Mouse (Mus musculus) forebrain, embryonic 11.5 days (tissue): ENCODE data around the gene Grasp. TPM values are rescaled to one million over a fixed set of nuclear protein-coding genes. Genes with fewer than 3 reads are reported as not detected.

ENCODE experiments used
- ATAC-seq: fragments of 200-750 bp; cut with Nextera tagmentation; replicated peaks from 2 replicates; pipeline ENCODE4 v1.8.0; 2017; ENCODE audit warnings: moderate TSS enrichment; ENCODE audit not compliant: low FRiP score
- DNase-seq: peaks from one replicate; pipeline ENCODE4 v3.0.0-alpha.2; 2017; ENCODE audit warnings: low spot score
- H3K27ac ChIP-seq: fragments of 300-500 bp; sonication (generic); 2 replicates; pipeline ENCODE4 v1.5.1; 2014; ENCODE audit warnings: low read depth, low read length
- H3K27me3 ChIP-seq: fragments of 300-500 bp; sonication (generic); 2 replicates; pipeline ENCODE4 v1.6.1; 2014; ENCODE audit warnings: mild to moderate bottlenecking, low read length, mixed read lengths; ENCODE audit not compliant: control insufficient read depth, insufficient read depth
- H3K36me3 ChIP-seq: fragments of 300-500 bp; sonication (generic); 2 replicates; pipeline ENCODE4 v1.6.1; 2014; ENCODE audit warnings: mild to moderate bottlenecking, low read length, moderate library complexity, mixed read lengths; ENCODE audit not compliant: control insufficient read depth, insufficient read depth
- H3K4me1 ChIP-seq: fragments of 300-500 bp; sonication (generic); replicated peaks from 2 replicates; pipeline ENCODE4 v1.6.1; 2014; ENCODE audit warnings: low read length, mixed read lengths; ENCODE audit not compliant: control insufficient read depth, insufficient read depth
- H3K4me2 ChIP-seq: fragments of 300-500 bp; sonication (generic); 2 replicates; pipeline ENCODE4 v1.6.1; 2014; ENCODE audit warnings: low read depth, mild to moderate bottlenecking, low read length, moderate library complexity, mixed read lengths; ENCODE audit not compliant: severe bottlenecking
- H3K4me3 ChIP-seq: fragments of 300-500 bp; sonication (generic); 2 replicates; pipeline ENCODE4 v1.5.1; 2014; ENCODE audit warnings: low read depth, low read length
- H3K9ac ChIP-seq: fragments of 300-500 bp; sonication (generic); 2 replicates; pipeline ENCODE4 v1.6.1; 2014; ENCODE audit warnings: low read length
- H3K9me3 ChIP-seq: fragments of 300-500 bp; sonication (generic); 2 replicates; pipeline ENCODE4 v1.6.1; 2016; ENCODE audit warnings: low read length, mixed read lengths; ENCODE audit not compliant: control insufficient read depth
- WGBS: fragments of 180-500 bp; shearing (Covaris S2); extraction: QIAGEN DNeasy Blood & Tissue Kit; methylation state at CpG from one replicate; pipeline ENCODE4 v1.1.7; 2014; 5-methylcytosine and 5-hydroxymethylcytosine counted together
- polyA plus RNA-seq: library from polyadenylated mRNA; unstranded; fragments of >200 nt; fragmentation: Nextera tagmentation; extraction: Ambion mirVana; gene quantifications from 2 replicates; pipeline ENCODE4 v1.2.1, GENCODE M21; 2014

Gene Grasp
- polyA plus RNA-seq, 1 experiment from 2014 or later: 4.6 TPM

GRCm38 (mm10) chr15:101181106-101181466 lies 42.9 kb upstream of the Grasp start:
- 18% methylated on average over 5 of the region's 5 CpGs for WGBS
- ATAC-seq (no peak), DNase-seq (no peak)
- Histone ChIP-seq H3K4me2 (no peak overlapping the region), H3K27me3 (no peaks in the 10 kb centered on the region), H3K4me3 (no peak overlapping the region), H3K9me3 (no peaks in the 10 kb centered on the region), H3K4me1 (peaks cover 18% of the 10 kb centered on the region; the same call in 1 of the 2 replicates), H3K36me3 (peaks cover 5% of the 10 kb centered on the region), H3K27ac (no peak overlapping the region), H3K9ac (no peak overlapping the region)

GRCm38 (mm10) chr15:101181500-101181899 lies 42.5 kb upstream of the Grasp start:
- no peaks in the 10 kb centered on the region for H3K27me3 ChIP-seq
- H3K4me2 ChIP-seq: no peak overlapping the region
- H3K36me3 ChIP-seq: peaks cover 5% of the 10 kb centered on the region
- ATAC-seq (no peak), DNase-seq (no peak)
- H3K27ac ChIP-seq: no peak overlapping the region
- H3K4me1 ChIP-seq: peaks cover 15% of the 10 kb centered on the region; the same call in 1 of the 2 replicates
- H3K9me3 ChIP-seq: no peaks in the 10 kb centered on the region
- H3K9ac ChIP-seq: no peak overlapping the region
- 17% methylated on average over 4 of the region's 4 CpGs for WGBS
- H3K4me3 ChIP-seq: no peak overlapping the region

GRCm38 (mm10) chr15:101182676-101183075 lies 41.3 kb upstream of the Grasp start:
- DNase-seq (no peak), ATAC-seq (no peak)
- Histone ChIP-seq H3K4me2 (no peak overlapping the region), H3K27me3 (no peaks in the 10 kb centered on the region), H3K4me1 (peaks cover 9% of the 10 kb centered on the region; the same call in 1 of the 2 replicates), H3K4me3 (no peak overlapping the region), H3K9me3 (no peaks in the 10 kb centered on the region), H3K27ac (no peak overlapping the region), H3K36me3 (peaks cover 5% of the 10 kb centered on the region), H3K9ac (no peak overlapping the region)
- 80% methylated on average over 5 of the region's 5 CpGs for WGBS

DNA sequence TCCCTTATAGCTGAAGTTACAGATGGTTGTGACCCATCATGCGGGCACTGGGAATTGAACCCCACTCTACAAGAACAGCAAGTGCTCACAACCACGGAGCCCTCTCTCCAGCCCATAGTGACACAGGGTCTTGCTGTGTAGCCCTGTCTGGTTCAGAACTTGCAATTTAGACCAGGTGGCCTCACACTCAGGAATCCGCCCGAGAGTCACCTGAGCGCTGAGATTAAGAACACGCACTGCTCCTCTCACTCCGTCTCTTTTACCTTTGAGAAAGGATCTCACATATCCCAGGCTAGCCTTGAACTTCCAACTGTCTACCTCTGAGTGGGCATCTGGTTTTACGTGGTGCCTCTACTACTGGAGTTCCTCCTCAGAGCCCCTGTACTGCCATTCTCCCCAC lies 39.7 kb upstream of the Grasp start:
- WGBS: 96% methylated on average over 8 of the region's 8 CpGs

GRCm38 (mm10) chr15:101185549-101185948 lies 38.4 kb upstream of the Grasp start:
- Histone ChIP-seq H3K27ac (no peak overlapping the region), H3K9ac (no peak overlapping the region), H3K4me2 (no peak overlapping the region), H3K36me3 (peaks cover 5% of the 10 kb centered on the region), H3K4me1 (peaks cover 8% of the 10 kb centered on the region; the same call in 1 of the 2 replicates), H3K4me3 (no peak overlapping the region), H3K9me3 (no peaks in the 10 kb centered on the region), H3K27me3 (no peaks in the 10 kb centered on the region)
- 94% methylated on average over 3 of the region's 3 CpGs for WGBS
- DNase-seq (no peak), ATAC-seq (no peak)

More for the DNA sequence above, 39.7 kb upstream of the Grasp start:
- ATAC-seq (no peak), DNase-seq (no peak)
- H3K9me3 ChIP-seq: no peaks in the 10 kb centered on the region
- no peak overlapping the region for H3K4me3 ChIP-seq
- no peak overlapping the region for H3K4me2 ChIP-seq
- no peak overlapping the region for H3K9ac ChIP-seq
- H3K36me3 ChIP-seq: peaks cover 5% of the 10 kb centered on the region
- peaks cover 9% of the 10 kb centered on the region; the same call in 1 of the 2 replicates for H3K4me1 ChIP-seq
- H3K27me3 ChIP-seq: no peaks in the 10 kb centered on the region
- no peak overlapping the region for H3K27ac ChIP-seq

DNA sequence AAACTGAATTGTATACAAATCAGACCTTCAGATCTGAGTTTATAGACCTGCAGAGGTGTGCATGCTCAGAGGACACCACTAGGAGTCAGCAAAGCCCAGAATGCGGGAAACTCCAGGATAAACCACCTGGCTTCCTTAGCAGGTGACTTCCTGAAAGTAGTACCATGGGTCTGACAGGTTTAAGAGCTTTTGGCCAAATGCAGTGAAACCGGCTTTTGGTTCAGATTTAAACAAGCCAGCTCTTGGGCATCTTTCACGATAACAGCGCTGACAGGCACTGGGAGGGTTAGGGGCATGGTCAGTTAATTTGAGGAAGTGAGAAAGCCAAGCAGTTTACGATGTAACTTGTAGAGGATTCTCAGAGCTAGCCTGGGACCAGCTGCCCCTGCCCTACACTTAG lies 36.1 kb upstream of the Grasp start:
- Histone ChIP-seq H3K9me3 (no peaks in the 10 kb centered on the region), H3K36me3 (peaks cover 5% of the 10 kb centered on the region), H3K27me3 (no peaks in the 10 kb centered on the region), H3K27ac (no peak overlapping the region), H3K4me3 (no peak overlapping the region), H3K4me2 (no peak overlapping the region), H3K9ac (no peak overlapping the region), H3K4me1 (peaks cover 18% of the 10 kb centered on the region; the same call in 1 of the 2 replicates)
- ATAC-seq (no peak), DNase-seq (no peak)
- 84% methylated on average over 5 of the region's 5 CpGs for WGBS

- 80% methylated on average over 10 of the region's 10 CpGs for WGBS
- peaks cover 18% of the 10 kb centered on the region; the same call in 1 of the 2 replicates for H3K4me1 ChIP-seq
- H3K4me3 ChIP-seq: no peak overlapping the region
- H3K4me2 ChIP-seq: no peak overlapping the region
- no peaks in the 10 kb centered on the region for H3K27me3 ChIP-seq
- no peak for ATAC-seq
- no peak overlapping the region for H3K27ac ChIP-seq
- peaks cover 9% of the 10 kb centered on the region for H3K36me3 ChIP-seq
- no peak for DNase-seq
- H3K9me3 ChIP-seq: no peaks in the 10 kb centered on the region
- H3K9ac ChIP-seq: no peak overlapping the region
Measured at GRCm38 (mm10) chr15:101189981-101190761, 33.8 kb upstream of the Grasp start.

DNA sequence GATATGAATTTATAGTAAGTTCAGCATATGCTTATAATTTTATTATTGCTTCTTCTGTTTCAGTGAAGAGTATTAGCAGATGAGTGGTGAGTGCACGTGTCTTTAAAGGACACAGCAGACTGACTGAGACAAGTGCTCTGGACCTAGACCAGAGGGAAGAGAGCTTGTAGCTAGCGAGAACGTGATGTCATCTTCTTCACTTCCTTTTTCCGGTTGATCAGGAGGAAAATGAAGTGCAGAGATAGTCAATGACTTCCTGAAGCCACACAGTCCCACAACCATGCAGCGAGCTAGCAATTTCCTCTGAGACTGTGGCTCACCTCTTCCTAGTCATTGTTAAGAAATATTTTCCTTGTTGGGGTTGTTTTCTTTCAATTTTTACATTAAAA lies 33.2 kb upstream of the Grasp start:
- no peak for DNase-seq
- H3K9ac ChIP-seq: no peak overlapping the region
- peaks cover 11% of the 10 kb centered on the region; the same call in 1 of the 2 replicates for H3K36me3 ChIP-seq
- H3K4me1 ChIP-seq: peaks cover 18% of the 10 kb centered on the region; the same call in 1 of the 2 replicates
- no peak overlapping the region for H3K27ac ChIP-seq
- H3K9me3 ChIP-seq: no peaks in the 10 kb centered on the region
- H3K4me2 ChIP-seq: no peak overlapping the region
- H3K4me3 ChIP-seq: no peak overlapping the region
- ATAC-seq: no peak
- WGBS: 80% methylated on average over 5 of the region's 5 CpGs
- no peaks in the 10 kb centered on the region for H3K27me3 ChIP-seq
